In genomic region chr1:117364066-117364465, GRCm38 (mm10) we compare ENCODE assay signal across 29 mouse cellular contexts.
A peak's percentile ranks its signal among the peaks of the same experiment; 100 is the strongest.
DNase-seq lines count a peak whose midpoint lies in the region; ATAC-seq lines count a peak whose summit lies in the region.
"Had no signal": no experiment of that assay in that cellular context is flagged by ENCODE, and none has a peak within 500 bp of the region (broad histone marks: within the 10 kb centered on the region; RNA-seq: fewer than 3 reads in every experiment).

No protein-coding gene starts in this region.

- H3K4me2 ChIP-seq in forebrain, embryonic 12.5 days, result no peak overlapping the region
- no peak overlapping the region for H3K4me2 ChIP-seq in forebrain, embryonic 16.5 days (ENCODE audit: low read length)
- H3K4me2 ChIP-seq in midbrain, embryonic 13.5 days (replicated peaks), result no peak overlapping the region
- no peak overlapping the region for H3K4me2 ChIP-seq in midbrain, embryonic 11.5 days
- H3K4me2 ChIP-seq in hindbrain, embryonic 14.5 days (replicated peaks), result no peak overlapping the region
- no peak overlapping the region for H3K4me2 ChIP-seq in neural tube, embryonic 15.5 days
- H3K4me2 ChIP-seq: heart, embryonic 11.5 days; limb, embryonic 15.5 days; liver, embryonic 13.5 days had no signal

- no peak for DNase-seq in midbrain, embryonic 11.5 days (ENCODE audit: low spot score, missing footprints)
- DNase-seq in hindbrain, embryonic 14.5 days (ENCODE audit: low spot score), result peak; percentile 36
- no peak for DNase-seq in ovary, postnatal 36 days (ENCODE audit: low spot score)
- DNase-seq: adrenal gland, adult 8-10 months; cerebellum, adult 11 months; cerebellum, adult 9-10 months; cerebellum, postnatal 36 days; gastrocnemius, adult 2 months; gastrocnemius, postnatal 36 days; heart, adult 18-20 months; heart, postnatal 36 days; kidney, adult 11 months; kidney, postnatal 14 days; layer of hippocampus, adult 9-11 months; liver, embryonic 13.5 days; lung, adult 18-20 months; right cerebral cortex, postnatal 14 days; thymus, postnatal 25 days had no signal

- no peak overlapping the region for H3K27ac ChIP-seq in forebrain, embryonic 12.5 days
- no peak overlapping the region for H3K27ac ChIP-seq in forebrain, embryonic 16.5 days (ENCODE audit: low read length)
- no peak overlapping the region for H3K27ac ChIP-seq in midbrain, embryonic 13.5 days
- H3K27ac ChIP-seq in midbrain, embryonic 11.5 days (ENCODE audit: low read depth, low read length), result no peak overlapping the region
- H3K27ac ChIP-seq in hindbrain, embryonic 14.5 days, result no peak overlapping the region
- no peak overlapping the region for H3K27ac ChIP-seq in neural tube, embryonic 15.5 days (replicated peaks)
- H3K27ac ChIP-seq: gastrocnemius, adult 2 months; limb, embryonic 10.5 days; limb, embryonic 15.5 days; liver, embryonic 13.5 days; macrophage had no signal

- no peaks in the 10 kb centered on the region for H3K36me3 ChIP-seq in forebrain, embryonic 12.5 days (replicated peaks)
- H3K36me3 ChIP-seq in forebrain, embryonic 16.5 days (ENCODE audit: control insufficient read depth, insufficient read depth), result no peaks in the 10 kb centered on the region
- H3K36me3 ChIP-seq in midbrain, embryonic 13.5 days, result no peaks in the 10 kb centered on the region
- no peaks in the 10 kb centered on the region for H3K36me3 ChIP-seq in midbrain, embryonic 11.5 days (ENCODE audit: control insufficient read depth, insufficient read depth, low read length)
- H3K36me3 ChIP-seq in hindbrain, embryonic 14.5 days (replicated peaks; ENCODE audit: control insufficient read depth, insufficient read depth), result no peaks in the 10 kb centered on the region
- H3K36me3 ChIP-seq in neural tube, embryonic 15.5 days, result no peaks in the 10 kb centered on the region
- H3K36me3 ChIP-seq: G1E; limb, embryonic 10.5 days; limb, embryonic 15.5 days; liver, embryonic 13.5 days had no signal

- ATAC-seq in forebrain, embryonic 12.5 days (ENCODE audit: low FRiP score), result peak; percentile 65; the same call in 1 of the 2 replicates
- no peak for ATAC-seq in forebrain, embryonic 16.5 days
- ATAC-seq in midbrain, embryonic 13.5 days, result 0 out of 2 replicates have a peak, but pooled peaks have one; percentile 37
- ATAC-seq in midbrain, embryonic 11.5 days (ENCODE audit: low FRiP score), result no peak
- ATAC-seq in hindbrain, embryonic 14.5 days (ENCODE audit: low FRiP score), result peak; percentile 68; the same call in 1 of the 2 replicates
- ATAC-seq in neural tube, embryonic 15.5 days (ENCODE audit: low FRiP score), result peak; percentile 55; the same call in 1 of the 2 replicates
- ATAC-seq: inflammation-experienced regulatory T-cells, adult 6 months; lung, postnatal 0 days had no signal

- no peaks in the 10 kb centered on the region for H3K9me3 ChIP-seq in forebrain, embryonic 12.5 days
- no peaks in the 10 kb centered on the region for H3K9me3 ChIP-seq in forebrain, embryonic 16.5 days (ENCODE audit: control insufficient read depth, low read length)
- H3K9me3 ChIP-seq in midbrain, embryonic 13.5 days, result no peaks in the 10 kb centered on the region
- H3K9me3 ChIP-seq in midbrain, embryonic 11.5 days (ENCODE audit: control insufficient read depth, low read length), result no peaks in the 10 kb centered on the region
- no peaks in the 10 kb centered on the region for H3K9me3 ChIP-seq in hindbrain, embryonic 14.5 days (ENCODE audit: control insufficient read depth, low read length)
- no peaks in the 10 kb centered on the region for H3K9me3 ChIP-seq in neural tube, embryonic 15.5 days (replicated peaks)
- H3K9me3 ChIP-seq: limb, embryonic 10.5 days; limb, embryonic 15.5 days; liver, embryonic 13.5 days had no signal

- H3K27me3 ChIP-seq in forebrain, embryonic 12.5 days, result no peaks in the 10 kb centered on the region
- H3K27me3 ChIP-seq in forebrain, embryonic 16.5 days (replicated peaks; ENCODE audit: control insufficient read depth, insufficient read depth, low read length), result no peaks in the 10 kb centered on the region
- H3K27me3 ChIP-seq in midbrain, embryonic 13.5 days, result no peaks in the 10 kb centered on the region
- H3K27me3 ChIP-seq in midbrain, embryonic 11.5 days (ENCODE audit: control insufficient read depth, insufficient read depth, low read length), result no peaks in the 10 kb centered on the region
- no peaks in the 10 kb centered on the region for H3K27me3 ChIP-seq in hindbrain, embryonic 14.5 days (ENCODE audit: control insufficient read depth, insufficient read depth, low read length)
- no peaks in the 10 kb centered on the region for H3K27me3 ChIP-seq in neural tube, embryonic 15.5 days (replicated peaks)
- H3K27me3 ChIP-seq: limb, embryonic 15.5 days; liver, embryonic 13.5 days had no signal

- H3K4me1 ChIP-seq in forebrain, embryonic 12.5 days, result 0 out of 2 replicates have a peak, but pooled peaks cover 3% of the 10 kb centered on the region
- no peaks in the 10 kb centered on the region for H3K4me1 ChIP-seq in forebrain, embryonic 16.5 days (replicated peaks; ENCODE audit: control insufficient read depth, insufficient read depth, low read length)
- H3K4me1 ChIP-seq in midbrain, embryonic 13.5 days (replicated peaks), result no peaks in the 10 kb centered on the region
- no peaks in the 10 kb centered on the region for H3K4me1 ChIP-seq in midbrain, embryonic 11.5 days (ENCODE audit: control insufficient read depth, insufficient read depth, low read length)
- no peaks in the 10 kb centered on the region for H3K4me1 ChIP-seq in hindbrain, embryonic 14.5 days (replicated peaks; ENCODE audit: control insufficient read depth, insufficient read depth, low read length)
- H3K4me1 ChIP-seq in neural tube, embryonic 15.5 days, result no peaks in the 10 kb centered on the region
- H3K4me1 ChIP-seq: limb, embryonic 10.5 days; limb, embryonic 15.5 days; liver, embryonic 13.5 days had no signal

- H3K9ac ChIP-seq in forebrain, embryonic 12.5 days, result no peak overlapping the region
- no peak overlapping the region for H3K9ac ChIP-seq in forebrain, embryonic 16.5 days (replicated peaks; ENCODE audit: low read depth, low read length)
- no peak overlapping the region for H3K9ac ChIP-seq in midbrain, embryonic 13.5 days (replicated peaks)
- no peak overlapping the region for H3K9ac ChIP-seq in midbrain, embryonic 11.5 days (ENCODE audit: low read length)
- no peak overlapping the region for H3K9ac ChIP-seq in hindbrain, embryonic 14.5 days
- no peak overlapping the region for H3K9ac ChIP-seq in neural tube, embryonic 15.5 days (replicated peaks)
- H3K9ac ChIP-seq: limb, embryonic 15.5 days; liver, embryonic 13.5 days had no signal

- no peak overlapping the region for H3K4me3 ChIP-seq in forebrain, embryonic 12.5 days (replicated peaks)
- H3K4me3 ChIP-seq in forebrain, embryonic 16.5 days (replicated peaks; ENCODE audit: low read length), result no peak overlapping the region
- no peak overlapping the region for H3K4me3 ChIP-seq in midbrain, embryonic 13.5 days (replicated peaks)
- no peak overlapping the region for H3K4me3 ChIP-seq in midbrain, embryonic 11.5 days (ENCODE audit: low read depth, low read length)
- H3K4me3 ChIP-seq in hindbrain, embryonic 14.5 days (replicated peaks; ENCODE audit: low read length), result no peak overlapping the region
- H3K4me3 ChIP-seq in neural tube, embryonic 15.5 days (replicated peaks), result no peak overlapping the region
- H3K4me3 ChIP-seq: gastrocnemius, adult 2 months; limb, embryonic 10.5 days; limb, embryonic 15.5 days; liver, embryonic 13.5 days had no signal

Comparison
In these comparisons a context has a peak if more than half of its experiments do, and no peak if none do; other contexts are left out.
1. ATAC-seq: peak in forebrain, embryonic 12.5 days (single experiment), midbrain, embryonic 13.5 days (single experiment), hindbrain, embryonic 14.5 days (single experiment) and neural tube, embryonic 15.5 days (single experiment); none in forebrain, embryonic 16.5 days (single experiment) and midbrain, embryonic 11.5 days (single experiment).